Mouse (Mus musculus) midbrain, embryonic 10.5 days (tissue): ENCODE results near the gene Cyba. TPM values are rescaled to one million over a fixed set of nuclear protein-coding genes. Genes with fewer than 3 reads are reported as not detected.

Experiments
- DNase-seq: peaks from one replicate; pipeline ENCODE4 v3.0.0-alpha.2; 2017; ENCODE audit warnings: low spot score
- H3K27ac ChIP-seq: fragments of 300-500 bp; sonication (generic); replicated peaks from 2 replicates; pipeline ENCODE4 v1.5.1; 2016; ENCODE audit warnings: mild to moderate bottlenecking
- H3K27me3 ChIP-seq: fragments of 300-500 bp; sonication (generic); 2 replicates; pipeline ENCODE4 v1.6.1; 2016; ENCODE audit warnings: low read depth, mild to moderate bottlenecking; ENCODE audit not compliant: poor library complexity, severe bottlenecking
- H3K36me3 ChIP-seq: fragments of 300-500 bp; sonication (generic); 2 replicates; pipeline ENCODE4 v1.6.1; 2016; ENCODE audit warnings: mild to moderate bottlenecking, moderate library complexity
- H3K4me1 ChIP-seq: fragments of 300-500 bp; sonication (generic); 2 replicates; pipeline ENCODE4 v1.6.1; 2016
- H3K4me3 ChIP-seq: fragments of 300-500 bp; sonication (generic); 2 replicates; pipeline ENCODE4 v1.5.1; 2016; ENCODE audit warnings: mild to moderate bottlenecking, moderate library complexity
- H3K9me3 ChIP-seq: fragments of 300-500 bp; sonication (generic); replicated peaks from 2 replicates; pipeline ENCODE4 v1.6.1; 2016; ENCODE audit warnings: mild to moderate bottlenecking
- WGBS: fragments of 180-500 bp; shearing (Covaris S2); methylation state at CpG from one replicate; pipeline ENCODE4 v1.1.7; 2016; 5-methylcytosine and 5-hydroxymethylcytosine counted together
- polyA plus RNA-seq: library from polyadenylated mRNA; unstranded; fragments of >200 nt; fragmentation: Nextera tagmentation; extraction: Ambion mirVana; gene quantifications from 2 replicates; pipeline ENCODE4 v1.2.1, GENCODE M21; 2016

Gene Cyba
- polyA plus RNA-seq, 1 experiment from 2014 or later: 75.8 TPM

DNA sequence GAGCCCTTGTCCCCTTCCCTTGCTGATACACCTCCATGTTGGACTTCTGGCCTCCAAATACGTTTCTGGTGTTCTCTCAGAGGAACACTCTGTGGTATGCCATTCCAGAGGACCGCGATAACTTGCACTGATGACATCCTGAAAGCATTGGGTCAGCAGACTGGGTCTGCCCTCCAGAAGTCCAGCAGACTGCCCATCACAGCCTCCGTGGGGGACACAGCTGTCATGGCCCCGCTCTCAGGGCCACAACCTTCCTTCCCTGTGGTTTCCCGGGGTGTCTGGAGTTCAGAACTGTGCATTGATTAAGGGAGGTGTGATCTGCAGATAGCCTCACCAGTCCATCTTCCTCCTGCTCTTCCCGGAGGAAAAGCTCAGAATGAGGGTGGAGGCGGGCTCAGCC is 29.8 kb upstream of the Cyba start:
- Histone ChIP-seq H3K4me3 (no peak overlapping the region), H3K27ac (no peak overlapping the region), H3K4me1 (peaks cover 30% of the 10 kb centered on the region), H3K27me3 (peaks cover 59% of the 10 kb centered on the region), H3K9me3 (no peaks in the 10 kb centered on the region), H3K36me3 (peaks cover 16% of the 10 kb centered on the region)
- DNase-seq: no peak
- WGBS: 68% methylated on average over 8 of the region's 8 CpGs

DNA sequence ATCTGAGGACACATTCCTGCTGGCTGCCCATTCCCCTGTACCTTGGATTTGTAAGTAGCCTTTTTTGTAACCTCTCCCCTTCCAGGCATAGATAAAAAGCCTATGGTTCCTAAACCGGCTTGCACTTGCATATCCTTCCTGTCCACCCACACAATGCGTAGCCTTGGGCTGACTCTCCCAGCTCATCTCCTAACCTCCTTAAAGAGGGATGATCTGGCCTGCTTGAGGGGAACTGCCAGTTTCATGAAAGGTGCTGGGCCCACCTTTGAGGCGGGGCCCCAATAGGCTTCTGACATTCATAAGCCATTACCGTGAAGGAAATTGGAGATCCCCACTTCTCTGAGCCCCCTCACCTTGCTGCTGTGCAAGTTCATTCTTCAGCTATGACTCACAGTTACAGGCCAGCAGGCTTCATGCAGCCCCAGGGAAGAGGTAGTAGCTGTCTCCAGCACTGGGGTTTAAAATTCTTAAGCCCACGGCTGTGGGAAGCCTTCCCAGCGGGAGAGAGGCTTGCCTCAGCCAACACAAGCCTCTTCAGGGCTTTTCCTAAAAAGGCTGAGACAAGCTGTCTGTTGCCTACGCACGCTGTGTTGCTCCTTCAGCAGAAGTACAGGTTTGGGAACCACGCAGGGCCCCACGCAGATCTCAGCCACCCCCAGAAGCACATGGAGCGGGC is 28.9 kb upstream of the Cyba start:
- no peak overlapping the region for H3K27ac ChIP-seq
- H3K4me1 ChIP-seq: peaks cover 30% of the 10 kb centered on the region
- H3K9me3 ChIP-seq: no peaks in the 10 kb centered on the region
- H3K36me3 ChIP-seq: peaks cover 7% of the 10 kb centered on the region
- WGBS: 64% methylated on average over 11 of the region's 11 CpGs
- H3K27me3 ChIP-seq: peaks cover 66% of the 10 kb centered on the region
- DNase-seq: no peak
- H3K4me3 ChIP-seq: no peak overlapping the region

DNA sequence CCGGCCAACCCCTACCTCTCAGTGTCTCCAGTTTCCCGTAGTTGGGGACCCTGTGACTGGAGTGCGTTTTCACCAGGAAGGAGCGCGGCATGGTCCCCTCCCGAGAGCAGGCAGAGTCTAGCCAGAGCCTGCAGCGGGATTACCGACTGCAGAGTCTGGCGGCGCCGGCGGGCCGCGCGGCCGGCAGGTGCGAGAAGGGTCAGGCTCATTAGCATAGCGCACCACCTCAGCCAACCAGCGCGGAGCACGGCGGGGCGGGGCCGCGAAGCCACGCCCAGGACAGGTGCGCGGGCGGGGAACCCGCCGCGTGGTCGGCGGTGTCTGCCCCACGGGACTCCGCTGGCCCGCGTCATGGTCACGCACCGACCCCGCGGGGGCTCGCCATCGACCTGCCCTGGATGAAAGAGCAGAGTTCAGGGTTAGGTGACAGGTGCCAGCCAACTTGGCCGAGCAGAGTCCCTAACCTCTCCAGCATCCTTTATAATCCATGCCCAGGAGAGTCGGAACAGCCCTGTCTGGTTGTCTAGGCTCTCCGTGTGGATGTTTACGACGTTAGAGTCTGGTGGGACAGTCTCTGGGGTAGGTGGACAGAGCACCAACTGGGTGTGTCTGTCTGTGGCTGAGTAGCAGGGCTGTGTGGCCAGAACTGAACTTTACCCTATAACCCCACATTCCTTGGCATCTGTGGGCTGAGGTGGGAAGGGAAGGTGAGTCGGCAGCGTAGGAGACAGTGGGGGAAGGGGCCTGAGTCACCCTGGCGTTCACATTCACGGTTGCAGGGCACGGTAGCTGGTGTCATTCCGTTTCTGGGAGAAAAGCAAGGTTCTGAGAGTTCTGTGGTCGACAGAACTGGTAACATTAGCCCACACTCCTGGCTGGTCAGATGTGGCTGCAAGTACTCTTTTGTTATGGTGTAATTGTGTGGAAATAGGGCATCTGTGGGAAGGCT is 28.1 kb upstream of the Cyba start, which contains the start of gene Snai3:
Snai3 (minus strand) TSS at position 210 of the 949 bp plus-strand sequence.
- Histone ChIP-seq H3K27ac (no peak within 1 kb of the TSS), H3K4me1 (peaks cover 30% of the 10 kb centered on the region), H3K36me3 (no peaks in the 10 kb centered on the region; the same call in 1 of the 2 replicates), H3K9me3 (no peaks in the 10 kb centered on the region), H3K4me3 (peak within 1 kb of the TSS; percentile 53), H3K27me3 (peaks cover 74% of the 10 kb centered on the region)
- 4% methylated on average over 56 of the region's 56 CpGs for WGBS
- DNase-seq: peak; percentile 47

DNA sequence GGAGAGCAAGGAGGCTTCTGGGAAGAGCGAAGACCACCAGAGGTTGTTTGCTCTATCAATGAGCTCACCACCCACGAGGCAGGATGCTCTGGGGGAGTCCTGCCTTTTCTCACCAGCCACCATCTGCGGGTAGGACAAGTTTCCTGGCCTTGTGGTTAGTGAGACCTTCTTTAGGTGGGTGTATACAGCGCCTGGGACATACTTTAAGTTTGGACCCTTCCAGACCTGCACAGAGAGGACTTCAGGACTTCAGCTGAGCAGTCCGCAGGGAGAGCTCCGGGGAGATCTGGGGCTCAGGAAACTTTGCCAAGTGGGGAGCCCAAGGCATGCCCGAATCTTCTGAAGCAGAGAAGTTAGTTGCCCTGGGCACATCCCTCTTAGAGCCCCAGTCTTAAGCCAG is 27.3 kb upstream of the Cyba start:
- Histone ChIP-seq H3K4me3 (peak overlapping the region; percentile 53), H3K36me3 (no peaks in the 10 kb centered on the region), H3K4me1 (peaks cover 30% of the 10 kb centered on the region), H3K27ac (no peak overlapping the region), H3K9me3 (no peaks in the 10 kb centered on the region), H3K27me3 (peaks cover 80% of the 10 kb centered on the region)
- 30% methylated on average over 7 of the region's 7 CpGs for WGBS
- no peak for DNase-seq

DNA sequence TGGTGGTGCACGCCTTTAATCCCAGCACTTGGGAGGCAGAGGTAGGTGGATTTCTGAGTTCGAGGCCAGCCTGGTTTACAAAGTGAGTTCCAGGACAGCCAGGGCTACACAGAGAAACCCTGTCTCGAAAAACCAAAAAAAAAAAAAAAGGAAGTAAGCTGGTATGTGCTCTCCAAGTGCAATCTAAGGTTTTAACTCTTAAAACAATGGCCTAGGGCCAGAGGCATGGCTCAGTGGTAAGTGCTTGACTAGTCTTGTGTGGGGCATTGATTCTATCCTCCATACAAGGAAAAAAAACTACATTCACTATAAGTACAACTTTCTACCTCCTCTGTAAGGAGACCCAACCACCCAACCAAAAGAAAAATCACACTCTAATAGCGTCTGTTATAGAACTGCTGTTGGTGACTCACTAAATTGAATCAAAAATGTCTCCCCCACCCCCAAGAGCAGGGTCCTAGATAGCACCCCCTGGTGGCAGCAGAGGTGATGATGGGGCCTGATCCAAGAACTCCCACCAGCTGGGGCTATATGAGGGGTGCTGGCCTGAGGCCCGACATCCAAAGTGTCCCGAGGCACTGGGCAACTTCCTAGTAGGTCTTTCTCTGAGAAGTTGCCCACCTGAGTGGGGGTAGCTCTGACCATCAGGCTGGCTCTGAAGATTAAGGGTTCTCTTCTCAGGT is 26.6 kb upstream of the Cyba start:
- DNase-seq: no peak
- Histone ChIP-seq H3K4me1 (peaks cover 30% of the 10 kb centered on the region), H3K27ac (no peak overlapping the region), H3K36me3 (no peaks in the 10 kb centered on the region), H3K9me3 (no peaks in the 10 kb centered on the region), H3K4me3 (no peak overlapping the region), H3K27me3 (peaks cover 80% of the 10 kb centered on the region)
- 64% methylated on average over 6 of the region's 6 CpGs for WGBS

DNA sequence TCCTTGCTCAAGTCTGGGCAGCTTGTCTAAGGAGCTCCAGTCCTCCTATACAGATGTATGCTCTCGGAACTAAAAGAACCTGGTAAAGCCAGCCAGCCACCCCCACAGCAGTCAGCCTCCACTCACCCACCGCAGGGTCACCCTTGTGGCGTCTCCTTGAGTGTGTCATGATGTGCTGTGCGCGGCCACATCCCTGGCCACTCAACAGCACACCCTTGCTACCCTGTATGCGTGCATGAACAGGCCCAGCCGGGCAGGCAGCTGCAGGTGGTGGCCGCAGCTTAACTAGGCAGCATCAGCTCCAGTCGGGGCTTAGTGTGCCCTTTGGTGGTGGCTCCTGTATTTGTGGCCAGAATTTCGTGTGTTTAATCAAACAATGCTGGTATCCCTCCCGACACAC is 24.4 kb upstream of the Cyba start:
- no peak overlapping the region for H3K27ac ChIP-seq
- peaks cover 67% of the 10 kb centered on the region for H3K27me3 ChIP-seq
- no peaks in the 10 kb centered on the region for H3K9me3 ChIP-seq
- no peaks in the 10 kb centered on the region for H3K36me3 ChIP-seq
- peaks cover 22% of the 10 kb centered on the region for H3K4me1 ChIP-seq
- WGBS: 84% methylated on average over 11 of the region's 11 CpGs
- no peak for DNase-seq
- no peak overlapping the region for H3K4me3 ChIP-seq

GRCm38 (mm10) chr8:122454409-122454808 is 21.7 kb upstream of the Cyba start:
- no peak overlapping the region for H3K4me3 ChIP-seq
- no peaks in the 10 kb centered on the region for H3K36me3 ChIP-seq
- no peak overlapping the region for H3K27ac ChIP-seq
- 97% methylated on average over 6 of the region's 6 CpGs for WGBS
- no peak for DNase-seq
- no peaks in the 10 kb centered on the region for H3K9me3 ChIP-seq
- no peaks in the 10 kb centered on the region for H3K4me1 ChIP-seq
- peaks cover 39% of the 10 kb centered on the region for H3K27me3 ChIP-seq

- no peak overlapping the region for H3K4me3 ChIP-seq
- H3K36me3 ChIP-seq: no peaks in the 10 kb centered on the region
- 83% methylated on average over 10 of the region's 10 CpGs for WGBS
- H3K9me3 ChIP-seq: no peaks in the 10 kb centered on the region
- H3K27ac ChIP-seq: no peak overlapping the region
- peaks cover 17% of the 10 kb centered on the region for H3K27me3 ChIP-seq
- DNase-seq: no peak
- no peaks in the 10 kb centered on the region for H3K4me1 ChIP-seq
Measured at GRCm38 (mm10) chr8:122452154-122452553, 19.4 kb upstream of the Cyba start.

DNA sequence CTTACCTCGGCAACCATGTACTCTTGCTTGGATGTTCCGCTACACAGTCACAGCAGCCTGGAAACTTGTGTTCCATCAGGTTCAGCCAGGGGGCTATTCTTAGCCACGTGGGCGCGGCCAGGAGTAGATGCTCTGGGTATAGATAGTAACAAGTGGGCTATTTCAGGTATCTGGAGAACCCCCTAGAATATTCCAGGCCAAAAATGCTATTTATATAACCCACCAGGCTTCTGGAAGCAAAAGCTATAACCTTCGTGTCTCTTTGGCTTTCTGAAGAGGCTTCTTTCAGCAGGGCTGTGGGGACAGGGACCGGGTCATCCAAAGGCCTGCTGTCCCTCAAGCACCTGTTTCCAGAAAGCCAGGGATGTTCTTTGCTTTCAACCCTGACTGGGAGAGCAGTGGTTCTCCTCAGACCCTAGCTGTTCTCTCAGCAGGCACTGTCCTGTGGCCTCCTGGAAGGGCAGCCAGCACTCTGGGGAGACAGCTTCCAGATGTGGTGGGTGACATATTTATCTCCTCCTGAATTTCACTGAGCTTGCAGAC is 18.5 kb upstream of the Cyba start:
- H3K27me3 ChIP-seq: peaks cover 10% of the 10 kb centered on the region; the same call in 1 of the 2 replicates
- no peak for DNase-seq
- H3K27ac ChIP-seq: no peak overlapping the region
- no peak overlapping the region for H3K4me3 ChIP-seq
- H3K4me1 ChIP-seq: no peaks in the 10 kb centered on the region; the same call in 1 of the 2 replicates
- H3K9me3 ChIP-seq: no peaks in the 10 kb centered on the region
- H3K36me3 ChIP-seq: no peaks in the 10 kb centered on the region
- 86% methylated on average over 7 of the region's 7 CpGs for WGBS

DNA sequence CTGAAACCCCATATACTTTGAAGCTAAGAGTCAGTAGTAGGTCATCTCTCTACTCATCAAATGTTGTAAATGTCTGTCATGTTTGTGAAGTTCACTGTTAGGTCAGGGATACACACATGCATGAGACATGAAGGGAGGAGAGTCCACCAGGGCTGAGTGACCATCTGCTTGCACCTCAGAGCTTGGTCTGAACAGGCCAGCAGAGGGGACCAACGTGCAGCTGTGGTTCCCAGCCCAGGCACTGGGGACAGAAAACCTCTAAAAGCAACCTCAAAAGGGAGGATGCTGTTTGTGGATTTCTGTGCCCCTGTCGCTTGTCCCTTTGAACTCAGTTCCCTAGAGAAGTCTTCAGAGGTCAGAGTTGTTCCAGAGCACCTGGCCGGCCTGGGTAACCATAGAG is 12.5 kb upstream of the Cyba start:
- H3K36me3 ChIP-seq: no peaks in the 10 kb centered on the region
- H3K9me3 ChIP-seq: no peaks in the 10 kb centered on the region
- no peak overlapping the region for H3K27ac ChIP-seq
- 0 out of 2 replicates have a peak overlapping the region, but pooled peaks have one; percentile 87 for H3K4me3 ChIP-seq
- DNase-seq: no peak
- 70% methylated on average over 3 of the region's 3 CpGs for WGBS
- peaks cover 34% of the 10 kb centered on the region for H3K4me1 ChIP-seq
- no peaks in the 10 kb centered on the region for H3K27me3 ChIP-seq

DNA sequence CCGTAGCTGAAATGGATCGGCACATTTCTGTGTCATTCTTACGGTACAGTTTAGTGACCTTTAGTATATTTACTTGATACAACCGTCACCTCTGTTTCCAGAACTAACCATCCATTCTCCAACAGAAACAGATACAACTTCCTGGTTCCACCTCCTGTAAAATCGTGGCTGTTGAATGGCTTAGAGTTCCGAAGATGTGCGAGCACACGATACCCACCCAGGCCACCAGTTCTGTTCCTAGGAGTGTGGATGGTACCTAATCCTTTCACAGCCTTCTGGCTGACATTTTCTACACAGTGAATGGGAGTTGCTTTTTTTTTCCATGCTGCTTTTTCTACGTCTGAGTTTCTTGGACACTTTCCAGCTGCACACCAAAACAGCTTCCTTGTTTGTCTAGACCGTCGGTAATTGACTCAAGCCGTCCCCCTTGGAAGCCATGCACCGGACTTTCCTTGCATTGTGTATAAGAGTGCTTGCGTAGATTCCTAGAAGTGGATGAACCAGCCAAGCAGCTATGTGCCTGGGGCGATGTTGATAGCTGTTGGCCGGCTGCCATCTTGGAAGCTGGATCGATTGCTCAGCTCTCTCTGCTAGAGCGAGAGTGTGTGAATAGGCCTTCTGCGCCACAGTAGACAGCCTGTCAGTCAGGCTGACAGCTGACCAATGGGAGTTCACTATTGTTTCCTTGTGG is 11.5 kb upstream of the Cyba start:
- 53% methylated on average over 19 of the region's 19 CpGs for WGBS

More for the DNA sequence above, 11.5 kb upstream of the Cyba start:
- Histone ChIP-seq H3K27ac (peak overlapping the region; percentile 93), H3K36me3 (peaks cover 10% of the 10 kb centered on the region), H3K4me3 (peak overlapping the region; percentile 87), H3K4me1 (peaks cover 34% of the 10 kb centered on the region), H3K9me3 (no peaks in the 10 kb centered on the region), H3K27me3 (no peaks in the 10 kb centered on the region)
- peak; percentile 60 for DNase-seq
